Mouse (Mus musculus) lung, postnatal 0 days (tissue): ENCODE measurements around the gene Aldoart1. TPM values are rescaled to one million over a fixed set of nuclear protein-coding genes. Genes with fewer than 3 reads are reported as not detected.

Experiments
- ATAC-seq: fragments of 200-750 bp; cut with Nextera tagmentation; 2 replicates; pipeline ENCODE4 v1.8.0; 2017; ENCODE audit warnings: moderate library complexity
- DNase-seq: peaks from one replicate; pipeline ENCODE4 v3.0.0-alpha.2; 2016; ENCODE audit warnings: low spot score
- H3K27ac ChIP-seq: fragments of 300-500 bp; sonication (generic); 2 replicates; pipeline ENCODE4 v1.5.1; 2014; ENCODE audit warnings: antibody characterized with exemption, mild to moderate bottlenecking, low read length, mixed read lengths
- H3K27me3 ChIP-seq: fragments of 300-500 bp; sonication (generic); replicated peaks from 2 replicates; pipeline ENCODE4 v1.6.1; 2014; ENCODE audit warnings: low read length, mixed read lengths; ENCODE audit not compliant: insufficient read depth
- H3K36me3 ChIP-seq: fragments of 300-500 bp; sonication (generic); 2 replicates; pipeline ENCODE4 v1.6.1; 2014; ENCODE audit warnings: low read length, mixed read lengths; ENCODE audit not compliant: insufficient read depth
- H3K4me1 ChIP-seq: fragments of 300-500 bp; sonication (generic); 2 replicates; pipeline ENCODE4 v1.6.1; 2014; ENCODE audit warnings: antibody characterized with exemption, low read depth, low read length, mixed read lengths; ENCODE audit not compliant: insufficient read depth
- H3K4me2 ChIP-seq: fragments of 300-500 bp; sonication (generic); replicated peaks from 2 replicates; pipeline ENCODE4 v1.6.1; 2014; ENCODE audit warnings: low read depth, mild to moderate bottlenecking, low read length, moderate library complexity, mixed read lengths
- H3K4me3 ChIP-seq: fragments of 300-500 bp; sonication (generic); 2 replicates; pipeline ENCODE4 v1.5.1; 2014; ENCODE audit warnings: low read depth, low read length
- H3K9ac ChIP-seq: fragments of 300-500 bp; sonication (generic); replicated peaks from 2 replicates; pipeline ENCODE4 v1.6.1; 2014; ENCODE audit warnings: low read depth, mild to moderate bottlenecking
- H3K9me3 ChIP-seq: fragments of 300-500 bp; sonication (generic); 2 replicates; pipeline ENCODE4 v1.6.1; 2016; ENCODE audit warnings: low read length, mixed read lengths
- CTCF ChIP-seq: IDR thresholded peaks from 2 replicates; pipeline ENCODE4 v1.5.1; 2016; ENCODE audit warnings: antibody characterized with exemption, mild to moderate bottlenecking
- EP300 ChIP-seq: IDR thresholded peaks from 2 replicates; pipeline ENCODE4 v1.6.1; 2016; ENCODE audit warnings: antibody characterized with exemption, mild to moderate bottlenecking, control low read depth
- WGBS: fragments of 180-500 bp; shearing (Covaris S2); extraction: QIAGEN DNeasy Blood & Tissue Kit; methylation state at CpG from one replicate; pipeline ENCODE4 v1.1.7; 2014; 5-methylcytosine and 5-hydroxymethylcytosine counted together
- polyA plus RNA-seq: library from polyadenylated mRNA; unstranded; fragments of >200 nt; fragmentation: Nextera tagmentation; extraction: Ambion mirVana; gene quantifications from 2 replicates; pipeline ENCODE4 v1.2.1, GENCODE M21; 2015

The Aldoart1 gene
- not detected in 2 replicates for polyA plus RNA-seq

DNA sequence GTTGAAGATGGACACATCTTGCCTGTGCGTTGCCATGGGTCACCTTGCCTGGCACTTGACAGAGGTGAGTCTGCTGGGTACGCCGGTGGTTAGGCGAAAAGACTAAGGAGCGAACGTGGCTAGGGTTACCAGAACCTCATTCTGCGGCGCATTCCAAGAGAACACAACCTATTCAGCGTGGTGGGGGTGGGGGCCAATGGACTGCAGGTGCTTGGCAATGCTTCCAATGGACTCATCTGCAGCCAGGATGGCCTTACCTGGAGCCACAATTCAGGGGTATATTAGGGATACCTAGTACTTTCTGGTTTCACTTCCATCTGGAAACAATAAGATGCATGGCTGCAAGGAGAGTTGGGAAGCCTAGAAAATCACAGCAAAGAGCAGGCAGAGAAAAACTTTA lies at the start of gene Aldoart1:
Gene Aldoart1 (minus strand): TSS at position 101 of the 400 bp plus-strand sequence.
- ATAC-seq (no peak), DNase-seq (no peak)
- H3K27ac ChIP-seq, result no peak within 1 kb of the TSS
- H3K9ac ChIP-seq, result no peak within 1 kb of the TSS
- TF ChIP-seq CTCF, result no peak
- no peak for TF ChIP-seq EP300
- H3K4me1 ChIP-seq, result no peaks in the 10 kb centered on the region
- no peak within 1 kb of the TSS for H3K4me2 ChIP-seq
- H3K4me3 ChIP-seq, result no peak within 1 kb of the TSS
- 90% methylated on average over 9 of the region's 9 CpGs for WGBS
- no peaks in the 10 kb centered on the region for H3K36me3 ChIP-seq
- H3K27me3 ChIP-seq, result no peaks in the 10 kb centered on the region
- H3K9me3 ChIP-seq, result no peaks in the 10 kb centered on the region

DNA sequence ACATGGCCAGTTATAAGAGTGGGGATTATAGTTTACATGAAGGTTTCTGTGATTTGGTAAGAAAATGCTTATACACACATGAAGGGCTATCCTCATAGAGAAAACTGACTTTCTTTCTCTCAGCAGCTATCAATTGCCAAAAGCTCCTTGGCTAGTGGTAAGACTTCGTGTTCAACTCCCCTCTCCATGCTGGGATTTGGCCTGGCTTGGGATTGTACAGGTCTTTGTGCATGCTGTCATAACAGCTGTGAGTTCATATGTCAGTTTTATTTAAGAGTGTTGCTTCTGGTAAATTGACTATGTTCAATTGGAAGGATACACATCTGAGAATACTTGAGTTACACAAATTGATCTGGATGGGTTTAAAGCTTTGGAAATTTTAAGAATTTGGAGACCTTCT lies 49.1 kb upstream of the Aldoart1 start:
- 77% methylated on average over 1 of the region's 1 CpGs for WGBS
- no peak for ATAC-seq
- Histone ChIP-seq H3K27ac (no peak overlapping the region), H3K27me3 (no peaks in the 10 kb centered on the region), H3K9ac (no peak overlapping the region), H3K4me1 (no peaks in the 10 kb centered on the region), H3K36me3 (no peaks in the 10 kb centered on the region), H3K9me3 (no peaks in the 10 kb centered on the region), H3K4me2 (no peak overlapping the region), H3K4me3 (no peak overlapping the region)
- DNase-seq, result no peak
- TF ChIP-seq CTCF (no peak), EP300 (no peak)

DNA sequence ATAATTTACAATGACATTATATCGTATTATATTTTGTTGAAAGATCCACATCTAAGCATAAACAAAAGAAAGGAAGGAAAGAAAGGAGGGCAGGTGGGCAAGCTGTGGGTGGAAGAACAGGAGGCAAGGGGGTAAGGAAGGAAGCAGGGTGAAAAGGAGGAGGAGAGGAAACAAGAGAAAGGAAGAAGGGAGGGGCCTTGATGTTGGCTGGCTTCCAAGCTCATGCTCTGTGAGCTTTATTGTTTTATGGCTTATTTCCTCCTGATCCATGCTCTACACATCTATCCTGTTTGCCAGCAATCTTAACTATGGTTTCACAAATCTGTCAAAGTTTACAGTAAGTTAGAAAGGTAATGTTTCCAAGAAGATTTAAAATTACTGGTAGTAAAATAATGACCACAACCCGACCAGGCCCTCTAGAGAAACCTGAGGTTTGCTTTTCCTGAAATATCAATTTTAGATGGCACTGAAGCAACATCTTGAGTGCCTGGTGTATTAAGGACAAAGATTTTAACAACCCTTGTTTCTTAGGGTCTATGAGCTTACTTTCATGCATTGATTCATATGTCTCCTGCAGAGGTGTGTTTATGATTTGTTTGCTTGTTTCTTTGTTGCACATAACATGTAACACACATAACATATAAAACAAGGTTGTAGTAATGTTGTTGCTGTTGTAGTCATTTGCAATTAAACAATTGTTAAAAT lies 13.1 kb upstream of the Aldoart1 start:
- DNase-seq (no peak), ATAC-seq (no peak)
- Histone ChIP-seq H3K4me3 (no peak overlapping the region), H3K36me3 (no peaks in the 10 kb centered on the region), H3K27me3 (no peaks in the 10 kb centered on the region), H3K27ac (no peak overlapping the region), H3K4me2 (no peak overlapping the region), H3K9me3 (no peaks in the 10 kb centered on the region), H3K4me1 (no peaks in the 10 kb centered on the region), H3K9ac (no peak overlapping the region)
- WGBS, result 56% methylated on average over 2 of the region's 2 CpGs
- TF ChIP-seq CTCF, result no peak
- no peak for TF ChIP-seq EP300

DNA sequence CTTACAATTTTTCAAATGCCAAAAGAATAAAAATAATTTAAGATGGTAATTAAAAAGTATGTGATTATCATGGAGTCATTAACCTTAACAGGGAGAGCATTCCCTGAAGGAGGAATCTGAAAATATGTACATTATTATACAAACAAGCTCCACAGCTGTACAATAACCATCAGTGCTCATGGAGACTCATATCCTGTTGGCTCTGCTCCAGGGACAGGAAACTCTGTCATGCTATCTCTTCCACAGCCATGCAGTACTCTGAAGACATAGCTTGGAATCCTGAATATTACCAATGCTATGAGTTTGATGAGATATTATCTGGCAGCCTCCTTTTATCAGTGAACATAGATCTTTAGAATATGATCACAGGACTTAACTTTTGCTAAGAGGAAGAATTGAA lies 8.2 kb downstream of the Aldoart1 start:
- TF ChIP-seq EP300 (no peak), CTCF (no peak)
- no peak overlapping the region for H3K9ac ChIP-seq
- DNase-seq, result no peak
- no peak overlapping the region for H3K4me3 ChIP-seq
- H3K27ac ChIP-seq, result no peak overlapping the region
- ATAC-seq, result no peak
- no peaks in the 10 kb centered on the region for H3K36me3 ChIP-seq
- no peaks in the 10 kb centered on the region for H3K4me1 ChIP-seq
- H3K27me3 ChIP-seq, result no peaks in the 10 kb centered on the region
- no peak overlapping the region for H3K4me2 ChIP-seq
- no peaks in the 10 kb centered on the region for H3K9me3 ChIP-seq

DNA sequence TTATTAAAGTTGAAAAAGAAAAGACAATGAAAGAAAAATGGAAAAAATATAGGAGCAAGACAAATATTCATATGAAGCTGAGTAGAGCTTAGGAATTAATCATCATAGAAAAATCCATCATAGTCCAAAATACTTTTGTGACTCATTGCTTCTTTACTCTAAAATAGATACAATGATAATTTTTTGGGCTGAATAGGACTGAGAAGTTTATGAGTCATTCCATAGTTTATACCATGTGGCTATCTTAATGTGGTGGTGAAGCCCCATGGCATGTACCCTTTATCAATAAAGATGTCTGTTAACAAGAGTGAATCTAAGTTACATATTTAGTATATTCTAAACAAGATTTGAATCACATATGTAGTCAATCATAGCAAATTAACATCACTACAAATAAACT lies 9.4 kb downstream of the Aldoart1 start:
- no peak overlapping the region for H3K4me3 ChIP-seq
- no peaks in the 10 kb centered on the region for H3K9me3 ChIP-seq
- no peak for ATAC-seq
- no peaks in the 10 kb centered on the region for H3K27me3 ChIP-seq
- H3K36me3 ChIP-seq, result no peaks in the 10 kb centered on the region
- H3K27ac ChIP-seq, result no peak overlapping the region
- H3K4me2 ChIP-seq, result no peak overlapping the region
- H3K4me1 ChIP-seq, result no peaks in the 10 kb centered on the region
- TF ChIP-seq EP300, result no peak
- no peak for TF ChIP-seq CTCF
- no peak for DNase-seq
- no peak overlapping the region for H3K9ac ChIP-seq

DNA sequence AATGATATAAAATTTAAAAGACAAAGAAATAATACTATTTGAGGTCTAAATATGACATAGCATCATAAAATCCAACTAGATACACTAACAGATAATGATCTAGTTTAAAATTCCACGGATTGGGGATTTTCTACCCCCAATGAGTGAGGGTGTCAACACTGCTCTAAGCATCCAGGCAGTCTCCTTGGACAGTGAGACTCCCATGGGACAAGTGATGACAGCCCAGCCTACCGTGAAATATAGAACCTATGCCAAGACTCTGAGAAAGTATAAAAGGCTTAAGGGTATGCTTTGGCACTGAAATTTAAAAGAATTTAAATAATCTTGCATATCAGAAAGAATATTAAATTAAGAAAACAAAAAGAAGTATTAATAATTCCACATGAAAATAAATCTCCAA lies 16.0 kb downstream of the Aldoart1 start:
- DNase-seq (no peak), ATAC-seq (no peak)
- 44% methylated on average over 2 of the region's 2 CpGs for WGBS
- no peak overlapping the region for H3K4me2 ChIP-seq
- H3K36me3 ChIP-seq, result no peaks in the 10 kb centered on the region
- TF ChIP-seq EP300 (no peak), CTCF (no peak)
- H3K27me3 ChIP-seq, result no peaks in the 10 kb centered on the region
- H3K9ac ChIP-seq, result no peak overlapping the region
- no peak overlapping the region for H3K27ac ChIP-seq
- H3K9me3 ChIP-seq, result no peaks in the 10 kb centered on the region
- H3K4me1 ChIP-seq, result no peaks in the 10 kb centered on the region
- H3K4me3 ChIP-seq, result no peak overlapping the region

DNA sequence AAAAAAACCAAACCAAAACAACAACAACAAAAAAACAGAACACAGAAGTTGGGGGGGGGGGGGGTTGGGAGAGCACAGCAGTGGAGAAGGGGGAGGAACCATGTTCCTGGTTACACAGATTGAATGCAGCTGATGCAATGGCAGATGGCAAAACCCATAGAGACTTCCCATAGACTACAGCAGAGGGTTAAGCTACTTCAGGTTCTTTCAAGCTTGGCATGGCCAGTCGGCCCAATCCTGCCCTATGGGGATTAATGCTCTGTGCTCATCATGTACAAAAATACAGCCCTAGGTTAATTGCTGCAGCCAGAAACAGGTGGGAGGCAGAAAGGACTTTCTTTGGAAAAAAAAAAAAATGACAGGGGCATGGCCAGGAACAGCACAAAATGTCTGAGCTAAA lies 17.0 kb downstream of the Aldoart1 start:
- Histone ChIP-seq H3K36me3 (no peaks in the 10 kb centered on the region), H3K9ac (no peak overlapping the region), H3K4me3 (no peak overlapping the region), H3K4me1 (no peaks in the 10 kb centered on the region), H3K27ac (no peak overlapping the region), H3K9me3 (no peaks in the 10 kb centered on the region), H3K27me3 (no peaks in the 10 kb centered on the region), H3K4me2 (no peak overlapping the region)
- TF ChIP-seq CTCF (no peak), EP300 (no peak)
- DNase-seq (no peak), ATAC-seq (no peak)
- WGBS, result 60% methylated on average over 1 of the region's 1 CpGs
